Mouse (Mus musculus) MEL (cell line): ENCODE data around the gene Amigo3. TPM values are rescaled to one million over a fixed set of nuclear protein-coding genes. Genes with fewer than 3 reads are reported as not detected.
A peak's percentile ranks its signal among the peaks of the same experiment; 100 is the strongest.

Experiments used
- DNase-seq: peaks from one replicate; pipeline ENCODE4 v3.0.0; 2011; ENCODE audit warnings: low read depth, low spot score
- H3K27ac ChIP-seq: 2 replicates; pipeline ENCODE4 v1.5.1; 2012; ENCODE audit warnings: low read depth, mild to moderate bottlenecking, control low read depth, low read length, moderate library complexity; ENCODE audit not compliant: control insufficient read depth
- H3K27me3 ChIP-seq, 2 experiments: fragments of 150-350 bp in 1 of 2; sonication (generic) in 1 of 2; 2 replicates each; pipeline ENCODE4 v1.6.1; 2012; ENCODE audit warnings: low read length in 2 of 2, mild to moderate bottlenecking in 2 of 2, improper control_type of control experiment in 1 of 2, moderate library complexity in 1 of 2; ENCODE audit not compliant: insufficient read depth in 2 of 2, control insufficient read depth in 1 of 2
- H3K36me3 ChIP-seq, 2 experiments: 2 replicates each; pipeline ENCODE4 v1.6.1; 2012 to 2014; ENCODE audit warnings: low read length in 2 of 2, improper control_type of control experiment in 1 of 2, inconsistent platforms in 1 of 2, mild to moderate bottlenecking in 1 of 2; ENCODE audit not compliant: insufficient read depth in 2 of 2, control insufficient read depth in 1 of 2
- H3K4me1 ChIP-seq, 2 experiments: fragments of 150-350 bp in 1 of 2; sonication (generic) in 1 of 2; 2 replicates each; pipeline ENCODE4 v1.6.1; 2012; ENCODE audit warnings: low read length in 2 of 2, improper control_type of control experiment in 1 of 2, mild to moderate bottlenecking in 1 of 2; ENCODE audit not compliant: insufficient read depth in 2 of 2, control insufficient read depth in 1 of 2
- H3K4me3 ChIP-seq, 2 experiments: fragments of 150-350 bp in 1 of 2; sonication (generic) in 1 of 2; 2 replicates each; pipeline ENCODE4 v1.5.1; 2012; ENCODE audit warnings: low read depth in 2 of 2, low read length in 2 of 2, mild to moderate bottlenecking in 2 of 2, moderate library complexity in 2 of 2, control low read depth in 1 of 2, improper control_type of control experiment in 1 of 2; ENCODE audit not compliant: control insufficient read depth in 1 of 2, insufficient read depth in 1 of 2
- H3K79me2 ChIP-seq: 2 replicates; pipeline ENCODE4 v1.6.1; 2012; ENCODE audit warnings: mild to moderate bottlenecking, low read length, moderate library complexity; ENCODE audit not compliant: control insufficient read depth, poor library complexity, insufficient read depth
- H3K9ac ChIP-seq: 2 replicates; pipeline ENCODE4 v1.6.1; 2012; ENCODE audit warnings: low read depth, mild to moderate bottlenecking, control low read depth, low read length, moderate library complexity; ENCODE audit not compliant: control insufficient read depth, poor library complexity, severe bottlenecking
- H3K9me3 ChIP-seq: fragments of 150-350 bp; sonication (generic); replicated peaks from 2 replicates; pipeline ENCODE4 v1.6.1; 2012; ENCODE audit warnings: mild to moderate bottlenecking, low read length, improper control_type of control experiment, moderate library complexity; ENCODE audit not compliant: insufficient read depth
- BHLHE40 ChIP-seq: IDR thresholded peaks from 2 replicates; pipeline ENCODE4 v1.6.1; 2012; ENCODE audit warnings: low read depth, mild to moderate bottlenecking, inconsistent platforms, low read length, improper control_type of control experiment, borderline replicate concordance
- CHD1 ChIP-seq: IDR thresholded peaks from 2 replicates; pipeline ENCODE4 v1.6.1; 2012; ENCODE audit warnings: low read depth, mild to moderate bottlenecking, inconsistent platforms, low read length, improper control_type of control experiment
- CTCF ChIP-seq, 3 experiments: IDR thresholded peaks in 2 of 3; conservative IDR thresholded peaks in 1 of 3; 2 replicates each; pipeline ENCODE4 v1.5.1; 2011 to 2012; ENCODE audit warnings: low read length in 3 of 3, low read depth in 2 of 3, mild to moderate bottlenecking in 2 of 3, improper control_type of control experiment in 1 of 3, inconsistent platforms in 1 of 3, mixed read lengths in 1 of 3, moderate library complexity in 1 of 3; ENCODE audit not compliant: control insufficient read depth in 1 of 3, insufficient read depth in 1 of 3, poor library complexity in 1 of 3, severe bottlenecking in 1 of 3
- ELF1 ChIP-seq: IDR thresholded peaks from 2 replicates; pipeline ENCODE4 v1.6.1; 2014; ENCODE audit warnings: low read depth, mild to moderate bottlenecking, inconsistent platforms, low read length, improper control_type of control experiment, moderate library complexity
- EP300 ChIP-seq, 2 experiments: IDR thresholded peaks; 2 replicates each; pipeline ENCODE4 v1.6.1; 2011; ENCODE audit warnings: improper control_type of control experiment in 2 of 2, low read length in 2 of 2, low read depth in 1 of 2, mild to moderate bottlenecking in 1 of 2
- GABPA ChIP-seq: IDR thresholded peaks from 2 replicates; pipeline ENCODE4 v1.6.1; 2012; ENCODE audit warnings: low read depth, mild to moderate bottlenecking, inconsistent platforms, low read length, improper control_type of control experiment, moderate library complexity
- GATA1 ChIP-seq: IDR thresholded peaks from 2 replicates; pipeline ENCODE4 v1.6.1; 2011; ENCODE audit warnings: low read depth, low read length, improper control_type of control experiment
- MAX ChIP-seq: IDR thresholded peaks from 2 replicates; pipeline ENCODE4 v1.6.1; 2011; ENCODE audit warnings: low read length, improper control_type of control experiment
- MAZ ChIP-seq: IDR thresholded peaks from 2 replicates; pipeline ENCODE4 v1.6.1; 2012; ENCODE audit warnings: low read depth, mild to moderate bottlenecking, inconsistent platforms, low read length, improper control_type of control experiment
- MEF2A ChIP-seq: IDR thresholded peaks from 2 replicates; pipeline ENCODE4 v1.6.1; 2014; ENCODE audit warnings: low read depth, mild to moderate bottlenecking, inconsistent platforms, low read length, improper control_type of control experiment; ENCODE audit not compliant: poor library complexity, insufficient replicate concordance, severe bottlenecking; ENCODE audit errors: extremely low read depth
- MYB ChIP-seq: IDR thresholded peaks from 2 replicates; pipeline ENCODE4 v1.6.1; 2011; ENCODE audit warnings: mild to moderate bottlenecking, low read depth, low read length, improper control_type of control experiment
- MYC ChIP-seq: IDR thresholded peaks from 2 replicates; pipeline ENCODE4 v1.6.1; 2011; ENCODE audit warnings: low read depth, mild to moderate bottlenecking, low read length, improper control_type of control experiment, moderate library complexity
- NELFE ChIP-seq: IDR thresholded peaks from 2 replicates; pipeline ENCODE4 v1.6.1; 2011; ENCODE audit warnings: low read depth, low read length, improper control_type of control experiment
- NRF1 ChIP-seq: IDR thresholded peaks from 2 replicates; pipeline ENCODE4 v1.6.1; 2014; ENCODE audit warnings: low read depth, mild to moderate bottlenecking, inconsistent platforms, low read length, improper control_type of control experiment, moderate library complexity; ENCODE audit not compliant: poor library complexity, insufficient read depth, severe bottlenecking
- POLR2AphosphoS2 ChIP-seq: IDR thresholded peaks from 2 replicates; pipeline ENCODE4 v1.6.1; 2011; ENCODE audit warnings: low read length, improper control_type of control experiment
- RAD21 ChIP-seq: IDR thresholded peaks from 2 replicates; pipeline ENCODE4 v1.6.1; 2011; ENCODE audit warnings: mild to moderate bottlenecking, low read depth, low read length, improper control_type of control experiment
- RCOR1 ChIP-seq: IDR thresholded peaks from 2 replicates; pipeline ENCODE4 v1.6.1; 2012; ENCODE audit warnings: low read depth, mild to moderate bottlenecking, inconsistent platforms, low read length, improper control_type of control experiment
- SIN3A ChIP-seq: IDR thresholded peaks from 2 replicates; pipeline ENCODE4 v1.6.1; 2012; ENCODE audit warnings: low read length, improper control_type of control experiment, inconsistent platforms
- TAL1 ChIP-seq: IDR thresholded peaks from 2 replicates; pipeline ENCODE4 v1.6.1; 2012; ENCODE audit warnings: mild to moderate bottlenecking, inconsistent platforms, low read length, moderate library complexity, mixed read lengths
- TBP ChIP-seq: IDR thresholded peaks from 2 replicates; pipeline ENCODE4 v1.8.0; 2011; ENCODE audit warnings: low read depth, low read length, improper control_type of control experiment
- ZMIZ1 ChIP-seq: IDR thresholded peaks from 2 replicates; pipeline ENCODE4 v1.6.1; 2012; ENCODE audit warnings: low read depth, mild to moderate bottlenecking, inconsistent platforms, low read length, improper control_type of control experiment, moderate library complexity
- ZNF384 ChIP-seq: IDR thresholded peaks from 2 replicates; pipeline ENCODE4 v1.6.1; 2012; ENCODE audit warnings: low read depth, mild to moderate bottlenecking, inconsistent platforms, low read length, improper control_type of control experiment
- polyA plus RNA-seq, 2 experiments: library from polyadenylated mRNA; stranded (reverse) in 1 of 2; unstranded in 1 of 2; fragments of >175 nt in 1 of 2; fragments of >200 nt in 1 of 2; gene quantifications; 2 replicates each; pipeline versions ENCODE4 v1.2.1 to v1.2.4; 2012; ENCODE audit warnings: low replicate concordance in 2 of 2, low read depth in 1 of 2; ENCODE audit not compliant: insufficient read length in 2 of 2, insufficient read depth in 1 of 2, missing spikeins in 1 of 2
- total RNA-seq: library from RNA; depleted of rRNA; stranded (reverse); fragments of 300-350 nt; gene quantifications from 2 replicates; pipeline ENCODE4 v1.2.3, GENCODE M21; 2012

Amigo3 gene
- total and polyA plus RNA-seq, 3 experiments: 2.2 to 3.4 TPM; not detected in 1

DNA sequence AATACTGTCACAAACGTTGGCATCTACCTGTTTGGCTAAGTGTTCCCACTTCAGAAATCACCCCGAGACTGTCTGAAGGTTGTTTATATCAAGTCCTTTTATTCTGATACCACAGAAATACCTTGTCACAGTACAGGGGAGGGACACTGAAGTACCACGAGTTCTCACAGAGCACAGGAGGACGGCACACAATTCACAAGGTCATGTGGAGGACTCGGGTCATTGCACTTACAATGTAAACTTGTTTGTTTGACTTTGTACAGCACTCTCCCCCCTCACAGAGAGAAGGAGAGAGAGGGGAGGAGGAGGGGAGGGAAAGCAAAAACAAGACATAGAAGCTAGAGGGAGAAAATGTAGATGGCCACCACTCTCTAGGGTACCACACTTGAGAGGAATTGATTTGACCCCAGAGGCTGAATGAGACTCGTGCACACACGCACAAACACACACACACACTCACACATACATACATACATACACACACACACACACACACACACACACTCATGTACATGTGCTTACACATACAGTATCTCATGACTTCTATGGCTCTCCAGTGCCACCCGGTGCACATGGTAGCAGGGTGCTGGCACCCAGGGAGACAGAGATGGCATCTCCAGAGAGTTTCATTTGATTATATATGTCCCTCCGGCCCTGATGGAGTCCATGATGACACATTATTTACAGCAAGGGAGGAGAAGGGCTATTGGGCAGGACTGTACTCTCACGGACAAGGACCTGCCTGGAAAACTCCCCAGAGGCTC is 43.2 kb downstream of the Amigo3 start:
- H3K27ac ChIP-seq: peak overlapping the region; percentile 30
- no peak for DNase-seq
- H3K79me2 ChIP-seq: peaks cover 10% of the 10 kb centered on the region
- 0 out of 2 replicates have a peak, but pooled peaks have one; percentile 26 for TF ChIP-seq MYC
- TF ChIP-seq MYB: no peak
- peak in 2 of 3 experiments; percentile 7 to 22; a peak in 2 of 6 replicates for TF ChIP-seq CTCF (IDR thresholded peaks at IDR 0.05 in 2 of 3, conservative IDR thresholded peaks at IDR 0.05 in 1 of 3; ENCODE audit: control insufficient read depth in 1 of 3, insufficient read depth in 1 of 3, low read depth in 2 of 3, low read length in 3 of 3, poor library complexity in 1 of 3, severe bottlenecking in 1 of 3)
- H3K36me3 ChIP-seq: no peaks in the 10 kb centered on the region
- no peaks in the 10 kb centered on the region for H3K27me3 ChIP-seq
- H3K9ac ChIP-seq: peak overlapping the region; percentile 34; the same call in 1 of the 2 replicates
- H3K4me1 ChIP-seq: peaks cover 3 to 10% of the 10 kb centered on the region in 2 experiments; a peak in 3 of 4 replicates
- H3K9me3 ChIP-seq: no peaks in the 10 kb centered on the region
- peak overlapping the region; percentile 11 to 30; a peak in 3 of 4 replicates for H3K4me3 ChIP-seq

DNA sequence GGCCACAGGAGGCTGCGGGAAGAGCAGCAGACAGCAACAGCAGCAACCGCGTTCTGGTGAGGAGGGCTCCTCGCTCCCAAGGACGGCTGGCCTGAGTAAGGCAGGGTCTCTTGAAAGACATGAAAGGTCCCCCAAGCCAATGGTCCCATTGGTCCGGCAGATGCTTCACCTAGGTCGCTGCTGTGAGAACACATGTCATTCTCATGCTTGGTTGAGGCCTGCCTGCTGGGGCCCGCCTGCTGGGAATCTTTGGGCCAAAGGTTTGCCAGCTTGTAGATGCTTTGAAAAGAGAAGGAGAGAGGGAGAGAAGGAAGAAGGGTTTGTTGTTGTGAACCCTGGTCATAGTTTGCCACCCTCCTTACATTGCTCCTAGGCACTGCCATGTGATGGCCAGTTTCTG is 46.7 kb downstream of the Amigo3 start:
- Histone ChIP-seq H3K4me1 (peaks cover 3 to 18% of the 10 kb centered on the region in 2 experiments), H3K4me3 (no peak overlapping the region), H3K79me2 (peaks cover 12% of the 10 kb centered on the region), H3K27me3 (no peaks in the 10 kb centered on the region), H3K9me3 (no peaks in the 10 kb centered on the region), H3K36me3 (peaks cover 0 to 9% of the 10 kb centered on the region in 2 experiments; a peak in 2 of 4 replicates), H3K9ac (no peak overlapping the region), H3K27ac (no peak overlapping the region)
- TF ChIP-seq EP300 (IDR thresholded peaks at IDR 0.05; ENCODE audit: low read depth in 1 of 2, low read length in 2 of 2) (no peak), CHD1 (no peak), NRF1 (no peak), TAL1 (no peak), GABPA (no peak), BHLHE40 (no peak), ZNF384 (no peak), POLR2AphosphoS2 (no peak), RCOR1 (no peak), MAX (no peak), NELFE (no peak), ZMIZ1 (no peak), ELF1 (no peak), MAZ (no peak), SIN3A (no peak), TBP (no peak), RAD21 (no peak), MEF2A (no peak), GATA1 (no peak)
- no peak for DNase-seq
